Mouse (Mus musculus) E14TG2a.4 (cell line): ENCODE results near the gene Kif18a.

ENCODE experiments used
- CTCF ChIP-seq: conservative IDR thresholded peaks from 2 replicates; pipeline ENCODE4 v1.5.1; 2014; ENCODE audit warnings: low read length
- NANOG ChIP-seq: IDR thresholded peaks from 2 replicates; pipeline ENCODE4 v1.6.1; 2014; ENCODE audit warnings: borderline replicate concordance, low read length, mixed read lengths
- POU5F1 ChIP-seq: IDR thresholded peaks from 2 replicates; pipeline ENCODE4 v1.6.1; 2014; ENCODE audit warnings: low read length, borderline replicate concordance

GRCm38 (mm10) chr2:109388733-109389132 lies 108.2 kb downstream of the Kif18a start:
- TF ChIP-seq CTCF: no peak
- no peak for TF ChIP-seq POU5F1
- no peak for TF ChIP-seq NANOG
